Mouse (Mus musculus) midbrain, embryonic 11.5 days (tissue): ENCODE results near the gene 2310057J18Rik. TPM values are rescaled to one million over a fixed set of nuclear protein-coding genes. Genes with fewer than 3 reads are reported as not detected.
"Not testable (repeated sequence)": the region's sequence is repeated elsewhere in the genome, so short reads cannot be mapped to it uniquely, and the experiment has no call there.

ENCODE experiments used
- ATAC-seq: fragments of 200-750 bp; cut with Nextera tagmentation; 2 replicates; pipeline ENCODE4 v1.8.0; 2017; ENCODE audit warnings: moderate TSS enrichment, moderate library complexity; ENCODE audit not compliant: low FRiP score
- DNase-seq: peaks from one replicate; pipeline ENCODE4 v3.0.0; 2015; ENCODE audit warnings: low spot score; ENCODE audit errors: missing footprints
- H3K27ac ChIP-seq: fragments of 300-500 bp; sonication (generic); 2 replicates; pipeline ENCODE4 v1.5.1; 2014; ENCODE audit warnings: low read depth, low read length
- H3K27me3 ChIP-seq: fragments of 300-500 bp; sonication (generic); 2 replicates; pipeline ENCODE4 v1.6.1; 2014; ENCODE audit warnings: mild to moderate bottlenecking, low read length, moderate library complexity, mixed read lengths; ENCODE audit not compliant: control insufficient read depth, insufficient read depth
- H3K36me3 ChIP-seq: fragments of 300-500 bp; sonication (generic); 2 replicates; pipeline ENCODE4 v1.6.1; 2014; ENCODE audit warnings: mild to moderate bottlenecking, low read length, moderate library complexity, mixed read lengths; ENCODE audit not compliant: control insufficient read depth, insufficient read depth
- H3K4me1 ChIP-seq: fragments of 300-500 bp; sonication (generic); 2 replicates; pipeline ENCODE4 v1.6.1; 2014; ENCODE audit warnings: low read length; ENCODE audit not compliant: control insufficient read depth, insufficient read depth
- H3K4me2 ChIP-seq: fragments of 300-500 bp; sonication (generic); 2 replicates; pipeline ENCODE4 v1.6.1; 2014; ENCODE audit warnings: mild to moderate bottlenecking, moderate library complexity
- H3K4me3 ChIP-seq: fragments of 300-500 bp; sonication (generic); 2 replicates; pipeline ENCODE4 v1.5.1; 2014; ENCODE audit warnings: low read depth, low read length
- H3K9ac ChIP-seq: fragments of 300-500 bp; sonication (generic); 2 replicates; pipeline ENCODE4 v1.6.1; 2014; ENCODE audit warnings: low read length
- H3K9me3 ChIP-seq: fragments of 300-500 bp; sonication (generic); 2 replicates; pipeline ENCODE4 v1.6.1; 2016; ENCODE audit warnings: low read length; ENCODE audit not compliant: control insufficient read depth
- WGBS: fragments of 180-500 bp; shearing (Covaris S2); extraction: QIAGEN DNeasy Blood & Tissue Kit; methylation state at CpG from one replicate; pipeline ENCODE4 v1.1.7; 2014; 5-methylcytosine and 5-hydroxymethylcytosine counted together
- polyA plus RNA-seq: library from polyadenylated mRNA; unstranded; fragments of >200 nt; fragmentation: Nextera tagmentation; extraction: Ambion mirVana; gene quantifications from 2 replicates; pipeline ENCODE4 v1.2.1, GENCODE M21; 2014

Gene 2310057J18Rik
- not detected in 2 replicates for polyA plus RNA-seq

GRCm38 (mm10) chr10:28986203-28986602 is at the start of gene 2310057J18Rik:
2310057J18Rik (minus strand) TSS chr10:28986303.
- ATAC-seq (no peak), DNase-seq (no peak)
- Histone ChIP-seq H3K4me2 (no peak within 1 kb of the TSS), H3K4me3 (no peak within 1 kb of the TSS), H3K9ac (no peak within 1 kb of the TSS), H3K27me3 (no peaks in the 10 kb centered on the region), H3K27ac (no peak within 1 kb of the TSS), H3K36me3 (no peaks in the 10 kb centered on the region), H3K4me1 (no peaks in the 10 kb centered on the region), H3K9me3 (no peaks in the 10 kb centered on the region)
- WGBS = 89% methylated on average over 3 of the region's 3 CpGs

- not testable (repeated sequence) for H3K4me2 ChIP-seq, H3K4me3 ChIP-seq, H3K27ac ChIP-seq, H3K9ac ChIP-seq, H3K9me3 ChIP-seq, H3K27me3 ChIP-seq, H3K36me3 ChIP-seq, ATAC-seq, H3K4me1 ChIP-seq, DNase-seq
- 90% methylated on average over 10 of the region's 20 CpGs for WGBS
Measured at GRCm38 (mm10) chr10:29029960-29030359, 43.9 kb upstream of the 2310057J18Rik start.

GRCm38 (mm10) chr10:29019496-29020270 is 33.6 kb upstream of the 2310057J18Rik start:
- Histone ChIP-seq H3K4me1 (no peaks in the 10 kb centered on the region), H3K9ac (no peak overlapping the region), H3K4me3 (no peak overlapping the region), H3K36me3 (no peaks in the 10 kb centered on the region), H3K4me2 (no peak overlapping the region), H3K27me3 (no peaks in the 10 kb centered on the region), H3K9me3 (no peaks in the 10 kb centered on the region), H3K27ac (no peak overlapping the region)
- DNase-seq (no peak), ATAC-seq (no peak)
- 69% methylated on average over 7 of the region's 7 CpGs for WGBS

- Histone ChIP-seq H3K4me1 (no peaks in the 10 kb centered on the region), H3K4me2 (no peak overlapping the region), H3K27me3 (no peaks in the 10 kb centered on the region), H3K9me3 (no peaks in the 10 kb centered on the region), H3K36me3 (no peaks in the 10 kb centered on the region), H3K27ac (no peak overlapping the region), H3K9ac (no peak overlapping the region), H3K4me3 (no peak overlapping the region)
- ATAC-seq (no peak), DNase-seq (no peak)
Measured at GRCm38 (mm10) chr10:28997776-28998175, 11.7 kb upstream of the 2310057J18Rik start.

GRCm38 (mm10) chr10:28988990-28989389 is 2.9 kb upstream of the 2310057J18Rik start:
- no peak for ATAC-seq
- no peaks in the 10 kb centered on the region for H3K4me1 ChIP-seq
- no peaks in the 10 kb centered on the region for H3K36me3 ChIP-seq
- 82% methylated on average over 2 of the region's 2 CpGs for WGBS
- no peaks in the 10 kb centered on the region for H3K27me3 ChIP-seq
- H3K9ac ChIP-seq = no peak overlapping the region
- DNase-seq = no peak
- no peak overlapping the region for H3K4me3 ChIP-seq
- H3K4me2 ChIP-seq = no peak overlapping the region
- no peaks in the 10 kb centered on the region for H3K9me3 ChIP-seq
- no peak overlapping the region for H3K27ac ChIP-seq

- Histone ChIP-seq H3K27ac (no peak overlapping the region), H3K27me3 (no peaks in the 10 kb centered on the region), H3K4me3 (no peak overlapping the region), H3K4me1 (no peaks in the 10 kb centered on the region), H3K36me3 (no peaks in the 10 kb centered on the region), H3K4me2 (no peak overlapping the region), H3K9ac (no peak overlapping the region), H3K9me3 (no peaks in the 10 kb centered on the region)
- WGBS = 93% methylated on average over 1 of the region's 1 CpGs
- ATAC-seq (no peak), DNase-seq (no peak)
Measured at GRCm38 (mm10) chr10:28968189-28968588, 17.9 kb downstream of the 2310057J18Rik start.

- Histone ChIP-seq H3K27me3 (no peaks in the 10 kb centered on the region), H3K27ac (no peak overlapping the region), H3K36me3 (no peaks in the 10 kb centered on the region), H3K4me3 (no peak overlapping the region), H3K4me2 (no peak overlapping the region), H3K9ac (no peak overlapping the region), H3K9me3 (no peaks in the 10 kb centered on the region), H3K4me1 (no peaks in the 10 kb centered on the region)
- peak; percentile 97 for DNase-seq
- ATAC-seq = peak; percentile 74
- 56% methylated on average over 4 of the region's 4 CpGs for WGBS
Measured at GRCm38 (mm10) chr10:28955138-28955537, 31.0 kb downstream of the 2310057J18Rik start.

GRCm38 (mm10) chr10:28954515-28954914 is 31.6 kb downstream of the 2310057J18Rik start:
- H3K9me3 ChIP-seq = no peaks in the 10 kb centered on the region
- 72% methylated on average over 4 of the region's 4 CpGs for WGBS
- no peaks in the 10 kb centered on the region for H3K27me3 ChIP-seq
- H3K9ac ChIP-seq = no peak overlapping the region
- H3K4me2 ChIP-seq = no peak overlapping the region
- no peak overlapping the region for H3K27ac ChIP-seq
- no peak for DNase-seq
- no peaks in the 10 kb centered on the region for H3K36me3 ChIP-seq
- H3K4me3 ChIP-seq = no peak overlapping the region
- ATAC-seq = peak; percentile 54
- H3K4me1 ChIP-seq = no peaks in the 10 kb centered on the region
